Mouse (Mus musculus): ENCODE data around the gene Best2. TPM values are rescaled to one million over a fixed set of nuclear protein-coding genes. Genes with fewer than 3 reads are reported as not detected.
A peak's percentile ranks its signal among the peaks of the same experiment; 100 is the strongest.

Best2 gene
- total RNA-seq, 4 experiments from 2014 or later: not detected

DNA sequence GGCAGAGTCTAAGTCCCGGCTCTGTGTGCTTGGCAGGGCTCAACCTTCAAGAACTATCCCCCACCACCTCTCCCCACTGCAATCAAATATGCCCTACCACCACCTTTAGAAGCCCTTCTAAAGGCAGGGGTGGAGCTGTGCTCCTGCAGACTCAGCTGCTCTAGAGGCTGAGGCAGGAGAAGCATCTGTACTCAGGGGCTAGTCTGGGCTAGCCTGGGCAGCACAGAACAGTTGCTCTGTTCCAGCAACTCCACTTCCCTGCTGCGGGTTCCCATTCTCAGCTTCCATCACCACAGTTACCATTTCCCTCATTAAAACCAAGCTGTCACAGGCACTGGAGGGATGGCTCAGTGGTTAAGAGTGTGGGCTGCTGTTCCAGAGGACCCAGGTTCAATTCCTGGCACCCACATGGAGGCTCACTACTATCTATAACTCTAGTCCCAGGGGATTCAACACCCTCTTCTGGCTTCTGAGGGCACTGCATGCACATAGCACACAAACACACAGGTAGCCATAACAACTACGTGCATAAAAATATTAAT is 7.3 kb upstream of the Best2 start:
- no peak for DNase-seq

DNA sequence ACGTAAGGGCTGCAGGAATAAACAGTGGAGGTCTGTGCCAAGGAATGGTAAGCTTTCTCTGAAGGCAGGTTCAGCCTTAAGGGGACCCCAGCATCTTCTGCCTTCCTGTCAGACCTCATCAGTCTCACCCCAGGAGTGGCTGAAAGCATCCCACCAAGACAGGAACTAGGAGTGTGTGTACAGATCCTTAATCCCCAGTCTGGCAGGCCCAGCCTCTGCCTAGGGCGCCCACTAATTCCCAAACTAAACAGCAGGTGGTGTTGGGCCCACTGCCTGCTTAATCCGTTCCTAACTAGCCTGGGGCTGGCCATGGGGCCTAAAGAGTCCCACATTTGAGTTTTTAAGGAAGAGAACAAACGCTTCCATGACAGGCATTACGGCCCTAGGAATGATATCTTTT is 2.9 kb upstream of the Best2 start:
- no peak for DNase-seq

DNA sequence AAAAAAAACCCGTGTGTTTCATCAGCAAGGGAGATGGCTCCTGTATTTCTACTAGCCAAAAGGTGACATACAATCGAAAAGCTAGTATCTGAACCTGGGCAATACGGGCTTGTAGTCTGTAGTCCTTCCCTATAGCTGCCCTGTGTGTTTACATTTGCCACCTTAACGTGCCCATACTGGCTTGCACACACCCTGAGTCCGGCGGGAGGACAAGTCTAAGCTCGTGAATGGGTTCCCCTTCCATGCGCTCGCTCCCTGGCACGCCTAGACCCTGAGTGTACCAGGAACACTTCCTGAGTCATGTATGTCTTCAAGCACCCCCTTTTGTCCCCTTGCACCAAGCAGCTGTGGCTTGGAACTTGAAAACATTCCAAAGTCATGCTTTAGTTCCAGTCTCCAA is 2.4 kb upstream of the Best2 start:
- no peak for DNase-seq

DNA sequence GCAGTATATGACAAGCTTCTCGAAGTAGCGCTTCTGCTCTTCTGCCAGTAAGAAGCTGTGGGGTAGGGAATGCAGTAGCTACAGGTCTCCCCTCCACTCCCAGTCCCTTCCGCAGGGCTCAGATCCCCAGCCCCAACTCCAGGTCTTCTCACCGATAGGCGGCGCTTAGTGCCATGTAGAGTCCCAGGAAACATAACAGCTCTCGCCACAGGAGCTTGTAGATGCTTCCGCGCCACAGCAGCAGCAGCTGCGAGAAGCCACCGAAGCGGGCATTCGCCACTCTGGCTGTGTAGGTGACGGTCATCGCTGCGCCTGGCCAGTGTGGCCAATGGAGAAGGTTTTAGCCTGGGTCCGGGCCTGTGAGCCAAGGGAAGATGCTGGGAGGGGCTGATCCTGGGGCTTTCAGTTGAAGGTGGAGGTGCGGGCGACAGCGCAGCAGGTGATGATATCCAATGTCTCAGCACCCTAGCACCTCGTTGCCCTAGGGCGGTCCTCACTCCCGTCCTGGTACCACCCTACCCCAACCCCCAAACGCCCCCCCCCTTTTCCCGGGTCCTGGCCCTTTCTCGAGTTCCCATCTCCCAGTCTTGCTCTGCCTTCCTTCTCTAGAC is 996 bp downstream of the Best2 start:
- DNase-seq: no peak

DNA sequence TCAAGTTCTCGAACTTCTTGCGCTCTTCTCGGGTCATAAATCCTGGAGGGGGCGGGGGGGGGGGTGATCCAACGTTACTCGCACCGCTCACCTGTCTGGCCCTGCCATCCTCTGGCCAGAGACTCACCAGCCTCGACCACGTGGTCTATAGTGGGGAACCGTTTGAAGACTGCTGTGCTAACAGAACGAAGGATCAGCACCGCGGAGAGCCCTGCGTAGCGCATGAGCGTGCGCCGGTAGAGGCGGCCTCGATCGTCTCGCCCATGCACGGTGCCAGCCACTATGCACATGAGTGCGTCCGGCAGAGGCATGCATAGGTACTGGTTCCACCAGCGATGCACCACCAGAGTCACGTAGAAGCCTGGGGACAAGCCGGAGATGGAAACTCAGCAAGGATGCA is 3.1 kb downstream of the Best2 start:
- no peak for DNase-seq

DNA sequence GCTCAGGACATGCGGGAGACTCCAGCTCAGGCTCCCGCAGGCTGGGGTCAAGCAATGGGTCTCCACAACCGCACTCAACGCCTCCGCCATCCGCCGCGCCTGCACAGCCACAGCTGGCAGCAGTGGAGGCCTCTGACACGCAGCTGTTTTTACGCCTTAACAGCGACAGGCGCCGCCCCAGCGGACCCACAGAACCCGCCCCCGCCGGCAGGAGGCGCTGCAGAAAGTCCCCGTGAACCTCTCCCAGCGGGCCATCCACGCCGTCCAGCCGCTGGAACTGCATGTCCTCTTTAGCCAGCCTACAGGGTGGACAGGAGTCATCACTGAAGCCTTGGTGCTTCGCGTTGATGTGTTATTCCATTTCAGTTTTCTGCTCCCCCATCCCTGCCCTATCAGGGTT is 6.6 kb downstream of the Best2 start:
- DNase-seq: no peak

DNA sequence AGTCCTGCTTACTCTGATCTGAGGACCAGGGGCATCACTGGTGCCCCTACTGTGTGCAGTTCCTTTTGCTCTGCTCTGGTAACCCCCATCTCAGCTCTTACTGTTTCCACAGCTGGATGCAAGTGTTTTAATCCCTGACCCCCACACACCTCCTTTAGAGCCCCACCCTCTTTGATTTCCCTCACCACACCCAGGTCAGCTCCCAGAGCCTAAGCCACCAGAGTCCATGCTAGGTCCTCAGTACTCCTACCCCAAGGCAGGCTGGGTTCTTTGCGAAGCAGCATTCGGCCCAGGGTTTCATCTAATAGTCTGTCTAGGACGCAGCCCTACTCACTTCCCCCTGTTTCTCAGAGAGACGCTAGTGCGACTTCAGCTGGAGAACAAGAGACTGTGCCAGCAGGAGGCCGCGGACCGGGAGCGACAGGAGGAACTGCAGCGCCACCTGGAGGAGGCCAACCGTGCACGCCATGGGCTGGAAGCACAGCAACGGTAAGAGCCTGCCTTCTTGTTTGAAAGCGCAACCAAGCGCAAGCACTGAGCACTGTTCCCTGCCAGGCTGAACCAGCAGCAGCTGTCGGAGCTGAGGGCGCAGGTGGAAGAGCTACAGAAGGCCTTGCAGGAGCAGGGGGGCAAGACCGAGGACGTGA is 16.6 kb downstream of the Best2 start:
- peak; percentile 80 for DNase-seq

DNA sequence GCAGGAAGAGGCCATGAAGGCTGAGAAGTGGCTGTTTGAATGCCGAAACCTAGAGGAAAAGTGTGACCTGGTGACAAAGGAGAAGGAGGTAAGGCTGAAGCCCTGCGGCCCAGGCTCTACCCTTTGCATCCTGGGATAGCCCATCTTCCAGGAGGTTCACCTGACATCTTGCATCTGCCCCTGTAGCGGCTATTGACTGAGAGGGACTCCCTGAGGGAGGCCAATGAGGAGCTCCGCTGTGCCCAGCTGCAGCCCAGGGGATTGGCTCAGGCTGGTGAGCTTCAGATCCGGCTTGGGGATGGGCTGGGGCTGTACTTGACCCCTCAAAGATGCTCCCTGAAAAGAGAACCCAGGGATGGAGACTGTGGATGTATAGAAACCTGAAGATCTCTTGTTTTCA is 17.4 kb downstream of the Best2 start:
- no peak for DNase-seq

DNA sequence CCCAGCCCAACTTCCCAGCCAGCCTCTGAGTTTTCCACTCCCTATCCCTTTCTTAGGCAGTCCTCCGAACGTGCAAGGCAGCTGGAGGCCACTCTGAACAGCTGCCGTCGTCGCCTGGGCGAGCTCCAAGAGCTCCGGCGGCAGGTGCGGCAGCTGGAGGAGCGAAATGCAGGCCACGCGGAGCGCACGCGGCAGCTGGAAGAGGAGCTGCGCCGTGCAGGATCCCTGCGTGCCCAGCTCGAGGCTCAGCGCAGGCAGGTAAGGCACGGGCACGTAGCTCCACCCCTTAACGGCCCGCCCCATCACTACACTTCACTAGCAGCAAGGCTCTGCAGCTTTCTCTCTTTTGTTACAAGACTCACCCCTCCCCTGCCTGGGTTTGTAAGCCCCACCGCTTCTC is 18.7 kb downstream of the Best2 start:
- no peak for DNase-seq

DNA sequence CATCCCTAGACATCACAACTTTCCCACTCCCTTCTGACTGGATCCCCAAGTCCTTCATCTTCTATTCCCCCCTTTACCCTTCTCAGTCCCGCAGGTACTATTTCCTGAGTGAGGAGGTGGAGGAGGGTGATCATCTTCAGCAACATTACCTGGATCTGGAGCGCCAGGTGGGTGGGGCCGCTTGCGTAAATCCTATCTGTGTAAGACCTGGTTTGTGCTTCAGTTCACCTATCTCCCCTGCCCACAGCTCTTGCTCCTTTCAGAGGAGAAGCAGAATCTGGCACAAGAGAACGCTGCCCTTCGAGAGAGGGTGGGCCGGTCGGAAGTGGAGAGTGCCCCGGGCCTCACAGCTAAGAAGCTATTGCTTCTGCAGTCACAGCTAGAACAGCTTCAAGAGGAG is 20.0 kb downstream of the Best2 start:
- no peak for DNase-seq

DNA sequence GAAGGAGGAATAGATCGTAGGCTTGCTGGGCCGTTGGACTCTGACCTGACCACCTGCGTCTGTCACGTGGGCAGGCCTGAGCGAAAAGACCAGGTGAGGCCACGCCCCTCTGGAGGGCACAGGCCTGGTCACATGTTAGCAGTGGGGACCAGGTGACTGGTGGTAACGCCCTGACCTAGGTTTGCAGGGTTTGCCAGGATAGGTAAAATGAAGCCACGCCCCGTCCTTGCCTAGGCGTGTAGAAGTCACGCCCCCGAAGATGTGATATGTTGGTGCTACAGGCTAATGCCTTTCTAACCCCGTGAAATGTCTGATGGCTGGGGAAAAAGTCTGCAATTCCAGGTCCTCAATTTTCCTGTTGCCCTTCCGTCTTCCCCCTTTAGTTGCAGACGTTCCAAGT is 23.5 kb downstream of the Best2 start:
- peak; percentile 67 for DNase-seq

DNA sequence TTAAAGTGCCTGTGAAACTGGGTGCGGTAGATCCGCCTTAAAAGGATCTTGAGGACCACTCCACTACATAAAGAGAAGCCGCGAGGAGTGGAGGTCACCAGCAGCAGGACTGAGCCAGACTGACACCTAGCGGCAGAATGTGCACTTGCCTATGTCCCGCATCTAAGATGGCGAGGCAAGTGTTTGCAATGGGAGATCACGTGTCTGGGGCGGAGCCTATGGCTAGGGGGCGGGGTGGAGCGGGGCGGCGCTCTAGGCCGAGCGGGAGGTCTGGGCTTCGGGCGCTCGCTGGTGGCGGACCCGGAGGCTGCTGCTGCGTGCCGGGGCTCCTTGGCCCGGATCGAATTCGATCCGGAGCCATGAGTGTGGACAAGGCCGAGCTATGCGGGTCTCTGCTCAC is 24.0 kb downstream of the Best2 start, which contains the start of gene Hook2:
TSS of gene Hook2 (plus strand) at position 255 of the 400 bp plus-strand sequence.
- DNase-seq: peak; percentile 94

DNA sequence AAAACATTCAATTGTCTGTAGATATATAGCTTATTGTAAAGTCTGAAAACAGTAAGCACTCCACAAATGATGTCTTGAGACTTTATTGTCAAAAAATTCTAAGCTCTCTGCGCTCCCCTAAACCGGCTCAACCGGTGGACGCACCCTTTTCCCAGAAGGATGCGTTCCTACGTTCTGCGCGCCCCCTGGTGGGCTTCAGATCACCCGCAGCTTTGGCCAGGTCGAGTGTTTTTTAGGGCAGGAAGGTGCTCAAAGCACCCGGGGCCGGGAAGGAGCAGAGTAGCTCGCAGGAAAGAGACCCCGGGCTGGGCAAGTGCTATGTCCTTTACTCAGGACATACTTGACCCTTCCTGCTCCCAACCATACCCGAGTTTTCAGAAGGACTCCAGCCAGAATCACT is 24.5 kb downstream of the Best2 start:
- peak; percentile 89 for DNase-seq

DNA sequence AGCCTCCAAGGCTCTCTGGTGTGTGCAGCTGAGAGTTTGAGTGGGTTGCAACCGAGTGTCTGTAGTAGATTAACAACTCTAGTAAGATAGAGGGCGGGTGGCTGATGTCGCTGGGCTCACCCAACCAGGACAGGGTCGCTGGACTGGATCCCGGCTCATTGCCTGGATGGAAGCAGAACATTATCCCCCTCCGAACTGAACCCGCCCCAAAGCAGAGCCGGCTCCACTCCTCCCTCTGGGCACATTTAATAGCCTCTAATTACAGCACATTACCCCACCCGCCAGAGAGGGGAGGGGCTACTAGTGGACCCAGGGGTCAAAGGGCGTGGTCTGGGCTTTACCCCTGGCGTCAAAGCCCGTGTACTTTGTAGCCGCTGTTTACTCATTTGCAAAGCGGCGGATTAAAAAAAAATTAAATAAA is 25.0 kb downstream of the Best2 start:
- peak; percentile 51 for DNase-seq

DNA sequence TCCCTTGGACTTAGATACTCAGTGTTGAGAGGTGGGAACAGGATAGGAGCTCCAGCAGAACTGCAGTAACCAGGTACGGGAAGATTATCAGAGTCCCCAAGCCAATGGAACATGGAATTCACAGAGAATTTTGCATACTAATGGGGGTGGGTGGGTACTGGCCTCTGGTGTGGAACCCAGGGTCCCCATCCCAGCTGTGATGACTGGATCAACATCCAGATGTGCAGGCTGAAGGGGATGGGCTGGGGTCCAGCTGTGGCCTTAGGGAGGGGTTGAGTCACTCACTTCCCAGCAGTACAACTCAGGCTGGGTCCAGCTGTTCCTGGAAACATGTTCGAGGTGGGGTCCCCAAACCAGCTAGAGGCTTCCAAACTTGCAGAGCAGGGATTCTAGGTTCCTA is 26.4 kb downstream of the Best2 start:
- DNase-seq: no peak

DNA sequence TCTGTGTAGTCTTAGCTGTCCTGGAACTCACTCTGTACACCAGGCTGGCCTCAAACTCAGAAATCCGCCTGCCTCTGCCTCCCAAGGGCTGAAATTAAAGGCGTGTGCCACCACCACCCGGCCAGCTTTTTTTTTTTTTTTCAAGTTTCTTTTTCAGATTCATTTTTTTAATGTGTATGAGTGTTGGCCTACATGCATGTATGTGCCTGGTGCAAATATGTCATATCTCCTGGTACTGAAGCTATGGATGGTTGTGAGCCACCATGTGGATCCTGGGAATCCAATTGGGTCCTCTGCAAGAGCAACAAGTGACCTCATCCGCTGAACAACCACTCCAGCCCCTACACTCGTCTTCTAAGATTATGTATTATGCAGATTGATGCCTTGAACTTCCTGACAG is 26.9 kb downstream of the Best2 start:
- DNase-seq: no peak

DNA sequence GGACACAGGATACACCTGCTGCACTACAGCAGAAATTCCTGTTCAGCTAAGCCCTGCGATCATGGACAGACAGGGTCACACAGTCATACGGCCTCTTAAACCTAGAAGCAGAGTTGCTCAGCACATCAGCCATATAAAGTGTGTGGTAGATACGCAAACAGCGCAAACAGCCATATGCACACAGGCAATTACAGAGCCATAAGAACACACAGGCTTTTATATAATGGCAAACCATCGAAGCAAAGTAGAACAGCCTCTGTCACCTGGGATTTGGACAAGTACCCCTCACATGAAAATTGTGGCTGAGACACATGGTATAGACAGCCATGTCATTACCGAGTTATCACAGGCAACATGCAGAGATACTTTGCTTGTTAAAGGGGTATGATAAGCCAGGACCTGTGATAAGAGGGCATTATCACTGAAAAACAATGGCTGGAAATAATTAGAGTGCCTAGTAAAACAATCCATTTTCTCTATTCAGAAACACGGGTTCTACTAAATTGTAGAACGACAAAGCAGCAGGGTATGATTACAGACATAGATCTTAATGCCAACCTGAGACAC is 27.9 kb downstream of the Best2 start:
- DNase-seq: no peak

DNA sequence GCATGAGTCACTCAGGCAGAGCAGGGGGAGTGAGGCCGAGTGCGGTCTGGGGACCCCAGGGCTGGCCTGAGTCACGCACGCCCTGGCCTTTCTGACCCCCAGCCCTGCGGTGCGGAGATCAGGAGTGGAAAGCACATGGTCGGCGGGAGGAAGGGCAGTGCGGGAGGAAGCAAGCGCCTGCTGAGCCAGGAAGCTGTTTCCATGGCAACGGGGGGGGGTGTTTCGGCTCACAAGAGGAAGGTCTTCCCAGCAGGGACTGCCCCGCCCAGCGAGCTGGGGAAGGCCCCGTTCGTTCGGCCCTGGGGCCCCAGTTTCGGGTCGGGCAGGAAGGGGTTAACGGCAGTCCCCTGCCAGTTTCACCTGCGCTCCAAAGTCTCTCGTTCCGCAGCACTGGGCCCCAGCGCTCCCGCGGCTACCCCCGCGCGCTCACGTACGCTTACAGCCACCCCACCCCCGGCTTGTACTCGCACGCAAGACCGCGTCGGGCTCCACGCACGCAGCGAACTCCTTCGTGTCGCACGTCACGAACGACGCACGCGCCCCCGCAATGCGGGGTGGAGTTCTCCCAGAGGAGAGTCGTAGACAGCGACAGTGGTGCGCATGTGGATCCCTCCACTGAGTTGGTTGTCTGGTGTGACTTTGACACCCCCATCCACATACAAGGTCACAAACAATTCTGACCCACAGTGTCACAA is 28.5 kb downstream of the Best2 start:
- DNase-seq: peak; percentile 88

DNA sequence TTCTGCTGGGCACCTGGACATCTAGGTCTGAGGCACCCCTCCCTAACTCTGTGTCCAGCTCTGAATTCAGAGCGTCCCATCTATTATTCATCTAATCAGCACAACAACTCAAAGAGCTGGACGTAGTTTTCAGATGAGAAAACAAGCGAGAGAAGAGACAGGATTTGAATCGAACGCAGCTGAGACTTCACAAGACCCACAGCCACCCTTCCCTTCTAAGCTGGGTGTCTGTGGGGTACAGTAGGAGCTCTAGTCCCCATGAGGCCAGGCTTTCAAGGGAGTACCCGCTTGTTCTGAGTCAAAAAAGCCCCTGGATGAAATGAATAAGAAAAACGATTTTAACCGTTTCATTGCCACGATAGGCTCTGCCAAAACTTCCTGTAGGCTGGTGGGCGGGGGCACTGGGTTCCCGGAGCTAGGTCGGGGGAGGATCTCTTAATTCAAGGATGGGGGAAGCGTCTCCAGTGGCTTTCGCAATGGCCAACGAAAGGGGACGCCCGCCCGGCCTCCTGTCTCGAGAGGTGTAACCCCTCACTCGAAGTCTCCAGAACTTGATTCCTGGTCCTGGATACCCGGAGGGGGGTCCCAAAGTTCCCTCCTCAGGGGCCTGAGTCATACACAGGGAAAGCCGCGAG is 29.2 kb downstream of the Best2 start:
- no peak for DNase-seq

DNA sequence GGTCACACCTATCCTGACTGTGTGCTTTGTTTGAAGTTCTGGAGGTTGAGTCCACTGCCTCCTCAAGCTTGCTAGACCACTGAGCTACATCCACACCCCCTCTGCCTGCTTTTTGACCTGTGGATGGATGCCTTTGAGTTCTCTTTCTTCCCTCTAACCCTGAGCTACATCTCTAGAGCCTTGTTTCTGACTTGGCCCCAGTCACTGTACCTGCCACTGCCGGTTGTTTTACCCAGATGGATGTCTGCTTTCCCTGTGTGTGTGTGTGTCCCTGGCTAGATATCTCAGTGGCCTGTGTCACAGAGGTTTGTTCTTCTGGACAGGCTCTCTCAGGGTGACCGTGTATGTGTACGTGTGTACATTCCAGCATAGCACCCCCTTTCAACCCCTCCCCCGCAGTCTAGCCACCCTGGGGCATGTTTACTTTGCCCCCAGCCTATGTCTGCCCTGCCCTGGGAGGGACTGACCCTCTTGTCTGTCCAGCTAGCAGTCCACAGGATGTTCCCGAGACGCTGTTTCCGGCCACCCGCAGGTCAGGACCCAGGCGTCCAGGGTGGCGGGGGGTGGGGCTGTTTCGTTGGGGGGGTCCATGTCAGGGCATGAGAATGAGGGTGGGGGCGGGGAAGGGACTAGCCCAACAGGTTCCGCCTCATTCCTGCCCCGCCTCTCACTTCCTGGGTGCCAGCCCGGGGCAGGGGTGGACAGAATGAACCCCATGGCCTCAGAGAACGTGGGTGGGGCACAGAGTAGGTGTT is 29.9 kb downstream of the Best2 start:
- DNase-seq: no peak

DNA sequence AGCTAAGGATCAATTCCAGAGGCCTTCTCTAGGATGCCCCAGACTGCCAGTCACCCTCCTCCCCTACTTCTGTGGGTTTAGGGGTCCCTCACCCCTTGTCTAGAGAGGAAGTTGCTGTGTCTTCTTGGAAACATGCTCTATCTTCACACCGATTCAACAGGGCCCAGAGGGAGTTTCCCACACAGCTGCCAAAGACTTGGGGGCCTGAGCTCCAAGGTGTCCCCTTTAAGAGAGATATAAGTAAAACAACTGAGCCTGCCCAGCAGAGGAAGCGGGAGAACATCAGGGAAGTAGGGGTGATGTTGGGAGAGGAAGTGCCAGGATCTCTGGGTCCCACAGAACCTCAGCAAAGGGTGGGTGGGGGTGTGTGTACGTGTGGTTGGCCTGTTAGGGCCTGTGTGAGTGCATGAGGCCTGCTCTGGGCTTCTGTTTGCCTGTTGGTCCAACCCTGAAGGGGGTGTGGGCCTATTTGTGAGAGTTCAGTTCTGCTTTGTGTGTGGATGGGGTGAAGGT is 31.8 kb downstream of the Best2 start:
- no peak for DNase-seq

Measured in adrenal gland, adult 8-10 months (tissue).